Mouse (Mus musculus) heart, adult 9 months (tissue): Measurements from ENCODE around the gene Calu.
"Not testable (repeated sequence)": the region's sequence is repeated elsewhere in the genome, so short reads cannot be mapped to it uniquely, and the experiment has no call there.

Source experiments
- DNase-seq, 2 experiments: peaks; one replicate each; pipeline ENCODE4 v3.0.0; 2022; ENCODE audit warnings: low spot score in 2 of 2

Gene Calu

GRCm38 (mm10) chr6:29362246-29363128 is 14.6 kb downstream of the Calu start:
- DNase-seq, result no peak

GRCm38 (mm10) chr6:29363129-29363515 is 15.3 kb downstream of the Calu start:
- DNase-seq, result no peak

- no peak for DNase-seq
Observed at GRCm38 (mm10) chr6:29365277-29365676, 17.4 kb downstream of the Calu start.

- DNase-seq, result no peak
Observed at GRCm38 (mm10) chr6:29377386-29377785, 29.5 kb downstream of the Calu start.

- no peak for DNase-seq
Observed at GRCm38 (mm10) chr6:29378678-29379077, 30.8 kb downstream of the Calu start.

- DNase-seq, result no peak
Observed at GRCm38 (mm10) chr6:29379954-29380353, 32.1 kb downstream of the Calu start.

- DNase-seq, result no peak
Observed at GRCm38 (mm10) chr6:29382442-29382841, 34.6 kb downstream of the Calu start.

GRCm38 (mm10) chr6:29388052-29388518 is 40.2 kb downstream of the Calu start, which contains the start of gene Opn1sw:
Gene Opn1sw (minus strand): TSS chr6:29388468.
- DNase-seq, result no peak

GRCm38 (mm10) chr6:29388606-29389080 is 40.8 kb downstream of the Calu start:
- DNase-seq, result peak; percentile 88 to 94

GRCm38 (mm10) chr6:29389425-29389824 is 41.6 kb downstream of the Calu start:
- DNase-seq, result no peak

GRCm38 (mm10) chr6:29390500-29390899 is 42.6 kb downstream of the Calu start:
- not testable (repeated sequence) for DNase-seq

GRCm38 (mm10) chr6:29391241-29391640 is 43.4 kb downstream of the Calu start:
- not testable (repeated sequence) for DNase-seq

- DNase-seq, result no peak
Observed at GRCm38 (mm10) chr6:29391802-29392201, 43.9 kb downstream of the Calu start.

- DNase-seq, result no peak
Observed at GRCm38 (mm10) chr6:29394286-29394685, 46.4 kb downstream of the Calu start.

GRCm38 (mm10) chr6:29395910-29396713 is 48.2 kb downstream of the Calu start, which contains the start of gene Ccdc136:
Gene Ccdc136 (plus strand): TSS chr6:29396309.
- DNase-seq, result peak; percentile 67 to 74

GRCm38 (mm10) chr6:29396714-29397540 is 49.1 kb downstream of the Calu start:
- DNase-seq, result no peak

GRCm38 (mm10) chr6:29397575-29397974 is 49.7 kb downstream of the Calu start:
- no peak for DNase-seq

- DNase-seq, result no peak
Observed at GRCm38 (mm10) chr6:29399851-29400250, 52.0 kb downstream of the Calu start.

GRCm38 (mm10) chr6:29402693-29403342 is 54.9 kb downstream of the Calu start:
- DNase-seq, result no peak

- no peak for DNase-seq
Observed at GRCm38 (mm10) chr6:29406412-29406811, 58.5 kb downstream of the Calu start.

GRCm38 (mm10) chr6:29415446-29415845 is 67.6 kb downstream of the Calu start:
- no peak for DNase-seq
